Mouse (Mus musculus) lung, postnatal 25 days (tissue): ENCODE data around the gene Psmc3.
A peak's percentile ranks its signal among the peaks of the same experiment; 100 is the strongest.
"Not testable (repeated sequence)": the region's sequence is repeated elsewhere in the genome, so short reads cannot be mapped to it uniquely, and the experiment has no call there.

Experiments
- DNase-seq: peaks from one replicate; pipeline ENCODE4 v3.0.0; 2022; ENCODE audit warnings: low spot score

The Psmc3 gene

GRCm38 (mm10) chr2:91053934-91054382 lies at the start of gene Psmc3:
Gene Psmc3, plus strand, starts transcription at chr2:91054009.
- peak; percentile 97 for DNase-seq

- DNase-seq: no peak
Measured at GRCm38 (mm10) chr2:91008536-91008935, 45.3 kb upstream of the Psmc3 start.

- DNase-seq: no peak
Measured at GRCm38 (mm10) chr2:91013881-91014280, 39.9 kb upstream of the Psmc3 start.

- DNase-seq: no peak
Measured at GRCm38 (mm10) chr2:91015386-91015785, 38.4 kb upstream of the Psmc3 start.

- peak; percentile 10 for DNase-seq
Measured at GRCm38 (mm10) chr2:91018061-91018788, 35.6 kb upstream of the Psmc3 start.

GRCm38 (mm10) chr2:91019911-91020310 lies 33.9 kb upstream of the Psmc3 start:
- no peak for DNase-seq

- not testable (repeated sequence) for DNase-seq
Measured at GRCm38 (mm10) chr2:91022266-91022665, 31.5 kb upstream of the Psmc3 start.

- no peak for DNase-seq
Measured at GRCm38 (mm10) chr2:91023131-91023530, 30.7 kb upstream of the Psmc3 start.

- no peak for DNase-seq
Measured at GRCm38 (mm10) chr2:91023956-91024355, 29.9 kb upstream of the Psmc3 start.

GRCm38 (mm10) chr2:91025081-91025516 lies 28.7 kb upstream of the Psmc3 start:
- DNase-seq: no peak

GRCm38 (mm10) chr2:91026491-91026890 lies 27.3 kb upstream of the Psmc3 start:
- DNase-seq: no peak

GRCm38 (mm10) chr2:91027391-91028214 lies 26.2 kb upstream of the Psmc3 start:
- DNase-seq: peak; percentile 31

- no peak for DNase-seq
Measured at GRCm38 (mm10) chr2:91031216-91031615, 22.6 kb upstream of the Psmc3 start.

GRCm38 (mm10) chr2:91033000-91033399 lies 20.8 kb upstream of the Psmc3 start:
- DNase-seq: no peak

GRCm38 (mm10) chr2:91035385-91035784 lies 18.4 kb upstream of the Psmc3 start, which contains the start of gene Rapsn:
Gene Rapsn, plus strand, starts transcription at chr2:91035620.
- DNase-seq: peak; percentile 59

GRCm38 (mm10) chr2:91041786-91042185 lies 12.0 kb upstream of the Psmc3 start:
- no peak for DNase-seq

GRCm38 (mm10) chr2:91042651-91043398 lies 11.0 kb upstream of the Psmc3 start:
- no peak for DNase-seq

GRCm38 (mm10) chr2:91044727-91045126 lies 9.1 kb upstream of the Psmc3 start:
- no peak for DNase-seq

- DNase-seq: not testable (repeated sequence)
Measured at GRCm38 (mm10) chr2:91045805-91046204, 8.0 kb upstream of the Psmc3 start.

- no peak for DNase-seq
Measured at GRCm38 (mm10) chr2:91047359-91047758, 6.5 kb upstream of the Psmc3 start.

GRCm38 (mm10) chr2:91051917-91052316 lies 1.9 kb upstream of the Psmc3 start:
- no peak for DNase-seq

- no peak for DNase-seq
Measured at GRCm38 (mm10) chr2:91052752-91053151, 1.1 kb upstream of the Psmc3 start.
